Mouse (Mus musculus) ovary, postnatal 14 days (tissue): ENCODE data around the gene Hsdl2.
"Not testable (repeated sequence)": the region's sequence is repeated elsewhere in the genome, so short reads cannot be mapped to it uniquely, and the experiment has no call there.

ENCODE experiments used
- DNase-seq: peaks from one replicate; pipeline ENCODE4 v3.0.0; 2022; ENCODE audit warnings: low spot score

The Hsdl2 gene

GRCm38 (mm10) chr4:59581314-59582185 is at the start of gene Hsdl2:
Gene Hsdl2, plus strand, starts transcription at chr4:59581563.
- peak; percentile 93 for DNase-seq

GRCm38 (mm10) chr4:59533268-59533667 is 48.1 kb upstream of the Hsdl2 start:
- DNase-seq = no peak

GRCm38 (mm10) chr4:59535624-59536023 is 45.7 kb upstream of the Hsdl2 start:
- no peak for DNase-seq

GRCm38 (mm10) chr4:59536281-59536680 is 45.1 kb upstream of the Hsdl2 start:
- DNase-seq = no peak

- DNase-seq = no peak
Measured at GRCm38 (mm10) chr4:59543006-59543405, 38.4 kb upstream of the Hsdl2 start.

GRCm38 (mm10) chr4:59544654-59545053 is 36.7 kb upstream of the Hsdl2 start:
- no peak for DNase-seq

- no peak for DNase-seq
Measured at GRCm38 (mm10) chr4:59546285-59547071, 34.9 kb upstream of the Hsdl2 start.

GRCm38 (mm10) chr4:59547136-59547889 is 34.0 kb upstream of the Hsdl2 start:
- no peak for DNase-seq

- no peak for DNase-seq
Measured at GRCm38 (mm10) chr4:59548011-59548559, 33.3 kb upstream of the Hsdl2 start.

GRCm38 (mm10) chr4:59548560-59549174 is 32.7 kb upstream of the Hsdl2 start:
- DNase-seq = peak; percentile 61

- peak; percentile 94 for DNase-seq
Measured at GRCm38 (mm10) chr4:59549175-59549976, 32.0 kb upstream of the Hsdl2 start, which contains the start of gene Ptbp3. Gene Ptbp3, minus strand, starts transcription at chr4:59549364.

GRCm38 (mm10) chr4:59549977-59550560 is 31.3 kb upstream of the Hsdl2 start:
- no peak for DNase-seq

GRCm38 (mm10) chr4:59551901-59552300 is 29.5 kb upstream of the Hsdl2 start:
- no peak for DNase-seq

- DNase-seq = no peak
Measured at GRCm38 (mm10) chr4:59552835-59553234, 28.5 kb upstream of the Hsdl2 start.

GRCm38 (mm10) chr4:59553576-59553975 is 27.8 kb upstream of the Hsdl2 start:
- DNase-seq = no peak

- DNase-seq = no peak
Measured at GRCm38 (mm10) chr4:59555177-59555576, 26.2 kb upstream of the Hsdl2 start.

GRCm38 (mm10) chr4:59557343-59557742 is 24.0 kb upstream of the Hsdl2 start:
- not testable (repeated sequence) for DNase-seq

- DNase-seq = no peak
Measured at GRCm38 (mm10) chr4:59558096-59558720, 23.2 kb upstream of the Hsdl2 start.

- DNase-seq = no peak
Measured at GRCm38 (mm10) chr4:59560141-59560540, 21.2 kb upstream of the Hsdl2 start.

- DNase-seq = no peak
Measured at GRCm38 (mm10) chr4:59564128-59564527, 17.2 kb upstream of the Hsdl2 start.
